Mouse (Mus musculus): ENCODE data around the gene Dppa3. TPM values are rescaled to one million over a fixed set of nuclear protein-coding genes. Genes with fewer than 3 reads are reported as not detected.

Gene Dppa3
- polyA plus RNA-seq, 1 experiment from 2014 or later: not detected

- 90% methylated on average over 4 of the region's 4 CpGs for WGBS
- Histone ChIP-seq H3K4me1 (replicated peaks) (no peaks in the 10 kb centered on the region), H3K4me3 (replicated peaks) (no peak overlapping the region), H3K27ac (no peak overlapping the region), H3K9me3 (no peaks in the 10 kb centered on the region), H3K27me3 (no peaks in the 10 kb centered on the region), H3K36me3 (no peaks in the 10 kb centered on the region), H3K9ac (replicated peaks) (no peak overlapping the region), H3K4me2 (no peak overlapping the region)
- ATAC-seq (ENCODE audit: insufficient number of reproducible peaks, insufficient read depth, low FRiP score, low TSS enrichment, low read depth): no peak
Observed at GRCm38 (mm10) chr6:122601031-122601430, 25.2 kb upstream of the Dppa3 start.

- WGBS: 85% methylated on average over 3 of the region's 3 CpGs
- Histone ChIP-seq H3K9me3 (no peaks in the 10 kb centered on the region), H3K4me3 (replicated peaks) (peak overlapping the region; percentile 46; the same call in 1 of the 2 replicates), H3K27ac (no peak overlapping the region), H3K27me3 (no peaks in the 10 kb centered on the region), H3K4me2 (peak overlapping the region; percentile 63), H3K4me1 (replicated peaks) (no peaks in the 10 kb centered on the region), H3K9ac (replicated peaks) (no peak overlapping the region), H3K36me3 (no peaks in the 10 kb centered on the region)
- no peak for ATAC-seq (ENCODE audit: insufficient number of reproducible peaks, insufficient read depth, low FRiP score, low TSS enrichment, low read depth)
Observed at GRCm38 (mm10) chr6:122601615-122602014, 24.6 kb upstream of the Dppa3 start.

- Histone ChIP-seq H3K4me3 (replicated peaks) (peak within 1 kb of the TSS; percentile 46), H3K36me3 (no peaks in the 10 kb centered on the region), H3K4me2 (peak within 1 kb of the TSS; percentile 63), H3K9me3 (no peaks in the 10 kb centered on the region), H3K9ac (replicated peaks) (peak within 1 kb of the TSS; percentile 58), H3K4me1 (replicated peaks) (no peaks in the 10 kb centered on the region), H3K27me3 (no peaks in the 10 kb centered on the region), H3K27ac (0 out of 2 replicates have a peak within 1 kb of the TSS, but pooled peaks have one; percentile 53)
- peak; percentile 73; the same call in 1 of the 2 replicates for ATAC-seq (ENCODE audit: insufficient number of reproducible peaks, insufficient read depth, low FRiP score, low TSS enrichment, low read depth)
- 6% methylated on average over 22 of the region's 22 CpGs for WGBS
Observed at GRCm38 (mm10) chr6:122602242-122602991, 23.8 kb upstream of the Dppa3 start, which contains the start of gene Apobec1. Apobec1 (minus strand) TSS chr6:122602444.

GRCm38 (mm10) chr6:122602992-122603322, 23.3 kb upstream of the Dppa3 start:
- Histone ChIP-seq H3K4me1 (replicated peaks) (no peaks in the 10 kb centered on the region), H3K27me3 (no peaks in the 10 kb centered on the region), H3K4me3 (replicated peaks) (no peak overlapping the region; the same call in 1 of the 2 replicates), H3K4me2 (peak overlapping the region; percentile 63), H3K9ac (replicated peaks) (no peak overlapping the region), H3K36me3 (no peaks in the 10 kb centered on the region), H3K27ac (no peak overlapping the region), H3K9me3 (no peaks in the 10 kb centered on the region)
- 40% methylated on average over 1 of the region's 1 CpGs for WGBS
- no peak for ATAC-seq (ENCODE audit: insufficient number of reproducible peaks, insufficient read depth, low FRiP score, low TSS enrichment, low read depth)

GRCm38 (mm10) chr6:122604260-122604659, 21.9 kb upstream of the Dppa3 start:
- H3K36me3 ChIP-seq: no peaks in the 10 kb centered on the region
- H3K4me2 ChIP-seq: no peak overlapping the region
- no peak overlapping the region for H3K9ac ChIP-seq (replicated peaks)
- no peak overlapping the region for H3K27ac ChIP-seq
- no peaks in the 10 kb centered on the region for H3K9me3 ChIP-seq
- H3K27me3 ChIP-seq: no peaks in the 10 kb centered on the region
- no peak overlapping the region for H3K4me3 ChIP-seq (replicated peaks)
- ATAC-seq (ENCODE audit: insufficient number of reproducible peaks, insufficient read depth, low FRiP score, low TSS enrichment, low read depth): no peak
- no peaks in the 10 kb centered on the region for H3K4me1 ChIP-seq (replicated peaks)

GRCm38 (mm10) chr6:122605483-122605882, 20.7 kb upstream of the Dppa3 start:
- Histone ChIP-seq H3K27ac (no peak overlapping the region), H3K4me1 (replicated peaks) (no peaks in the 10 kb centered on the region), H3K4me3 (replicated peaks) (no peak overlapping the region), H3K4me2 (no peak overlapping the region), H3K36me3 (no peaks in the 10 kb centered on the region), H3K9ac (replicated peaks) (no peak overlapping the region), H3K9me3 (no peaks in the 10 kb centered on the region), H3K27me3 (no peaks in the 10 kb centered on the region)
- WGBS: 91% methylated on average over 8 of the region's 8 CpGs
- ATAC-seq (ENCODE audit: insufficient number of reproducible peaks, insufficient read depth, low FRiP score, low TSS enrichment, low read depth): no peak

GRCm38 (mm10) chr6:122606661-122607060, 19.5 kb upstream of the Dppa3 start:
- Histone ChIP-seq H3K9ac (replicated peaks) (no peak overlapping the region), H3K36me3 (no peaks in the 10 kb centered on the region), H3K9me3 (no peaks in the 10 kb centered on the region), H3K4me2 (no peak overlapping the region), H3K27ac (no peak overlapping the region), H3K4me1 (replicated peaks) (no peaks in the 10 kb centered on the region), H3K4me3 (replicated peaks) (no peak overlapping the region), H3K27me3 (no peaks in the 10 kb centered on the region)
- 92% methylated on average over 11 of the region's 11 CpGs for WGBS
- ATAC-seq (ENCODE audit: insufficient number of reproducible peaks, insufficient read depth, low FRiP score, low TSS enrichment, low read depth): no peak

GRCm38 (mm10) chr6:122607700-122608099, 18.5 kb upstream of the Dppa3 start:
- 91% methylated on average over 12 of the region's 12 CpGs for WGBS
- no peak for ATAC-seq (ENCODE audit: insufficient number of reproducible peaks, insufficient read depth, low FRiP score, low TSS enrichment, low read depth)
- Histone ChIP-seq H3K4me2 (no peak overlapping the region), H3K4me3 (replicated peaks) (no peak overlapping the region), H3K9ac (replicated peaks) (no peak overlapping the region), H3K27ac (no peak overlapping the region), H3K9me3 (no peaks in the 10 kb centered on the region), H3K4me1 (replicated peaks) (no peaks in the 10 kb centered on the region), H3K27me3 (no peaks in the 10 kb centered on the region), H3K36me3 (no peaks in the 10 kb centered on the region)

- Histone ChIP-seq H3K9me3 (no peaks in the 10 kb centered on the region), H3K27me3 (no peaks in the 10 kb centered on the region), H3K4me2 (no peak overlapping the region), H3K36me3 (no peaks in the 10 kb centered on the region), H3K4me3 (replicated peaks) (no peak overlapping the region), H3K9ac (replicated peaks) (no peak overlapping the region), H3K27ac (no peak overlapping the region), H3K4me1 (replicated peaks) (no peaks in the 10 kb centered on the region)
- ATAC-seq (ENCODE audit: insufficient number of reproducible peaks, insufficient read depth, low FRiP score, low TSS enrichment, low read depth): no peak
- WGBS: 78% methylated on average over 10 of the region's 10 CpGs
Observed at GRCm38 (mm10) chr6:122608434-122609376, 17.5 kb upstream of the Dppa3 start.

GRCm38 (mm10) chr6:122609377-122609728, 16.9 kb upstream of the Dppa3 start:
- Histone ChIP-seq H3K4me3 (replicated peaks) (no peak overlapping the region), H3K4me1 (replicated peaks) (no peaks in the 10 kb centered on the region), H3K36me3 (no peaks in the 10 kb centered on the region), H3K4me2 (no peak overlapping the region), H3K27me3 (no peaks in the 10 kb centered on the region), H3K27ac (no peak overlapping the region), H3K9me3 (no peaks in the 10 kb centered on the region), H3K9ac (replicated peaks) (no peak overlapping the region)
- 65% methylated on average over 9 of the region's 9 CpGs for WGBS
- no peak for ATAC-seq (ENCODE audit: insufficient number of reproducible peaks, insufficient read depth, low FRiP score, low TSS enrichment, low read depth)

GRCm38 (mm10) chr6:122609771-122610170, 16.4 kb upstream of the Dppa3 start, which contains the start of gene Gdf3:
Gdf3 (minus strand) TSS chr6:122610087.
- no peak within 1 kb of the TSS for H3K9ac ChIP-seq (replicated peaks)
- WGBS: 54% methylated on average over 14 of the region's 14 CpGs
- no peak within 1 kb of the TSS for H3K27ac ChIP-seq
- no peaks in the 10 kb centered on the region for H3K36me3 ChIP-seq
- ATAC-seq (ENCODE audit: insufficient number of reproducible peaks, insufficient read depth, low FRiP score, low TSS enrichment, low read depth): no peak
- no peak within 1 kb of the TSS for H3K4me2 ChIP-seq
- no peaks in the 10 kb centered on the region for H3K4me1 ChIP-seq (replicated peaks)
- H3K4me3 ChIP-seq (replicated peaks): no peak within 1 kb of the TSS
- H3K27me3 ChIP-seq: no peaks in the 10 kb centered on the region
- H3K9me3 ChIP-seq: no peaks in the 10 kb centered on the region
